Mouse (Mus musculus) heart, adult 2 months (tissue): ENCODE measurements around the gene Gpx3. TPM values are rescaled to one million over a fixed set of nuclear protein-coding genes. Genes with fewer than 3 reads are reported as not detected.
A peak's percentile ranks its signal among the peaks of the same experiment; 100 is the strongest.

Experiments used
- DNase-seq, 2 experiments: peaks; one replicate each; pipeline ENCODE4 v3.0.0; 2021
- H3K27ac ChIP-seq: fragments of 200-600 bp; 2 replicates; pipeline ENCODE4 v1.8.1; 2022
- H3K27me3 ChIP-seq: fragments of 200-500 bp; 2 replicates; pipeline ENCODE4 v1.6.1; 2012; ENCODE audit warnings: mild to moderate bottlenecking, low read length, inconsistent platforms, mixed read lengths; ENCODE audit not compliant: control insufficient read depth, insufficient read depth
- H3K36me3 ChIP-seq: fragments of 200-500 bp; 2 replicates; pipeline ENCODE4 v1.6.1; 2012; ENCODE audit warnings: low read length, inconsistent platforms; ENCODE audit not compliant: control insufficient read depth, insufficient read depth
- H3K4me1 ChIP-seq: fragments of 200-500 bp; 2 replicates; pipeline ENCODE4 v1.6.1; 2011; ENCODE audit warnings: low read length; ENCODE audit not compliant: control insufficient read depth, insufficient read depth
- H3K4me3 ChIP-seq: fragments of 200-600 bp; 2 replicates; pipeline ENCODE4 v1.8.1; 2022
- H3K79me2 ChIP-seq: fragments of 200-500 bp; replicated peaks from 2 replicates; pipeline ENCODE4 v1.6.1; 2012; ENCODE audit warnings: mild to moderate bottlenecking, inconsistent platforms, low read length, moderate library complexity, mixed read lengths; ENCODE audit not compliant: control insufficient read depth, insufficient read depth
- H3K9ac ChIP-seq: fragments of 200-500 bp; 2 replicates; pipeline ENCODE4 v1.6.1; 2012; ENCODE audit warnings: low read depth, mild to moderate bottlenecking, control low read depth, inconsistent platforms, low read length, mixed read lengths
- CTCF ChIP-seq: fragments of 200-600 bp; IDR thresholded peaks from 2 replicates; pipeline ENCODE4 v1.8.1; 2022; ENCODE audit warnings: antibody characterized with exemption, mild to moderate bottlenecking, moderate library complexity
- EP300 ChIP-seq: fragments of 200-500 bp; IDR thresholded peaks from 2 replicates; pipeline ENCODE4 v1.6.1; 2011; ENCODE audit warnings: low read depth, low read length, control low read depth; ENCODE audit not compliant: insufficient read depth
- POLR2A ChIP-seq: fragments of 200-500 bp; IDR thresholded peaks from 2 replicates; pipeline ENCODE4 v1.6.1; 2011; ENCODE audit warnings: mild to moderate bottlenecking, low read depth, low read length, control low read depth; ENCODE audit not compliant: insufficient read depth
- WGBS: fragments of 180-500 bp; shearing (Covaris S2); methylation state at CpG from one replicate; pipeline ENCODE4 v1.1.7; 2018; 5-methylcytosine and 5-hydroxymethylcytosine counted together
- intact Hi-C: fragments of 180-260 bp; cut with DNase I; formaldehyde crosslinking; loops from one replicate; pipeline ENCODE4 v1.15.1; 2025
- polyA plus RNA-seq: library from polyadenylated mRNA; depleted of rRNA; stranded (reverse); fragments of >200 nt; gene quantifications from 2 replicates; pipeline ENCODE4 v1.2.3, GENCODE M21; 2012
- total RNA-seq, 2 experiments: library from RNA; stranded (reverse); gene quantifications; 2 replicates each; pipeline ENCODE4 v1.2.3; 2021

Gene Gpx3
- total and polyA plus RNA-seq, 3 experiments = 219 to 401 (median 246) TPM

DNA sequence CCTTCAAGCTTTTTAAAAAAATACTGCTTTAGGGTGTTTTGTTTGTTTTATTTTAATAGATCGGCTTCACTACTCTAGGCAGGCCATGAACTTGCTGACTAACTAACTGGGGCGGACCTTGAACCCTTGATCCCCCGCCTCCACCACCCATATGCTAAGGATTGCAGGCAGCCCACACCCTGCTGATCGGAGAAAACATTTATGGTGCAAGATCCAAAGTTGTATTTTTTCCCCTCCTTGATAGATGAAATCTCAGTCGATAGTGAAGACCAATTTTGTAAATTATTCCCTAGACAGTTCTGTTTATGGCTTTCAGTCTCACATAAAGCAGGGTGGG is 35.2 kb upstream of the Gpx3 start:
- Histone ChIP-seq H3K27me3 (no peaks in the 10 kb centered on the region), H3K4me1 (peaks cover 4% of the 10 kb centered on the region), H3K9ac (peak overlapping the region; percentile 91), H3K79me2 (no peaks in the 10 kb centered on the region), H3K4me3 (peak overlapping the region; percentile 71), H3K27ac (peak overlapping the region; percentile 98), H3K36me3 (peaks cover 5% of the 10 kb centered on the region)
- TF ChIP-seq EP300 (no peak), POLR2A (no peak), CTCF (no peak)
- no peak for DNase-seq
- intact Hi-C loops = no loop called here
- WGBS = 12% methylated on average over 5 of the region's 5 CpGs

DNA sequence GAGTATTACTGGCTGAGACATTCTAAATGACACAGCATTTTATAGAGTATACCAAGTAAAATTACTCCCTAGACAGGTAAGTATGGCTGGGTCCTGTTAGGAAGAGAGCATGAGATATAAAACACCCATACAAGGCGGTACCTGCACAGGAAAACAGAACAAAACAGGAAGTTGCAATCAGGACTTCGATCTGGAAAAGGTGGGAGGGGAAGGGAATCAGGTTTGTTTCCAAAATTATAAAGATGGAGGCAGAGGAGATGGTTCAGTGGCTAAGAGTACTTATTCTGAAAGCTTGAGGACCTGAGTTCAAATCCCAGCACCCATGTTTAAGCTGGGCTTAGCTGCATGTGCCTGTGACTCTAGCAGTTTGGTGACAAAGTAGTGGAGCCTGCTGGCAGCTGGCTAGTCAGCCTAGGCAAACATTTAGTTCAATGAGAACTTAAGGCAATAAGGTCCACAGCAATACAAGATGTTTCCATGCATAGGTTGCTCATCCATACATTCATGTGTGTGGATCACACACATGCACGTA is 34.3 kb upstream of the Gpx3 start:
- Histone ChIP-seq H3K4me1 (peaks cover 4% of the 10 kb centered on the region), H3K9ac (no peak overlapping the region), H3K4me3 (no peak overlapping the region), H3K27ac (no peak overlapping the region), H3K27me3 (no peaks in the 10 kb centered on the region), H3K36me3 (peaks cover 5% of the 10 kb centered on the region), H3K79me2 (no peaks in the 10 kb centered on the region)
- WGBS = 65% methylated on average over 3 of the region's 3 CpGs
- no peak for TF ChIP-seq EP300
- no peak for TF ChIP-seq POLR2A
- no peak for TF ChIP-seq CTCF
- no peak for DNase-seq
- intact Hi-C loops = no loop called here

DNA sequence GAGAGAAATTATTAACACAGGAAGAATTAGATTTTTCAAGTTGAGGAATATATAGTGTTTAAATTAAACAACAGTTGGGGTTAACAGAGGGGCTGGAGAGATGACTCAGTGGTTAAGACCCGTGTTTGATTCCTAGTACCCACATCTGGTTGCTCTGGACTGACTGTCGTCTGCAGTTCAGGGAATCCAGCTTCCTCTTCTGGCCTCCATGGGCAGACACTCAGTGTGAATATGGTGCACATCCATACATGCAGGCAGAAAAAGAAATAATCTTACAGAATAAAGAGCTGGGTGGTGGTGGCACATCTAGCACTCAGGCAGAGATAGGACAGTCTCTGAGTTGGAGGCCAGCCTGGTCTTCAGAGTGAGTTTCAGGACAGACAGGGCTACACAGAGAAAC is 33.8 kb upstream of the Gpx3 start:
- TF ChIP-seq POLR2A = no peak
- no peak for TF ChIP-seq CTCF
- no peak for TF ChIP-seq EP300
- Histone ChIP-seq H3K36me3 (peaks cover 5% of the 10 kb centered on the region), H3K27ac (no peak overlapping the region), H3K79me2 (no peaks in the 10 kb centered on the region), H3K4me1 (peaks cover 4% of the 10 kb centered on the region), H3K27me3 (no peaks in the 10 kb centered on the region), H3K4me3 (no peak overlapping the region), H3K9ac (no peak overlapping the region)
- no peak for DNase-seq
- intact Hi-C loops = no loop called here
- 68% methylated on average over 2 of the region's 2 CpGs for WGBS

DNA sequence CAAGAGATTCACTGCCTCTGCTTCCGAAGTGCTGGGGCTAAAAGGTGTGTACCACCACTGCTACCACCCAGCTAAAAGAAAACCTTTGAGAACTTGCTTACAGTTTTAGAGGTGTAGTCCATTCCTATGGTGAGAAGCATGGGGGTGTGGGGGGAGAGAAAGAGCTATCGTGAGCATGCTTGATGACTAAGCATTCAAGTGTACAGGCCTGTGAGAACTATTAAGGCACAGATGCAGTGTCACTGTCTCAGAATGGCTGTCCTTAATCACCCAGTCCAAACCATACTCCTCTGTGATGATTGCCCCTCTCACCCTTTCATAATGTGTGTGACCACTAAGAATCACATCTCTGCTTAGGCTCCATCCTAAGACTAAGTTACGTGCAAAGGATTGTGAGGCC is 32.9 kb upstream of the Gpx3 start:
- intact Hi-C loops = no loop called here
- Histone ChIP-seq H3K9ac (no peak overlapping the region), H3K4me3 (no peak overlapping the region), H3K4me1 (peaks cover 4% of the 10 kb centered on the region), H3K36me3 (peaks cover 5% of the 10 kb centered on the region), H3K79me2 (no peaks in the 10 kb centered on the region), H3K27ac (no peak overlapping the region), H3K27me3 (no peaks in the 10 kb centered on the region)
- TF ChIP-seq EP300 = no peak
- no peak for TF ChIP-seq POLR2A
- TF ChIP-seq CTCF = no peak
- DNase-seq = no peak
- 72% methylated on average over 3 of the region's 3 CpGs for WGBS

DNA sequence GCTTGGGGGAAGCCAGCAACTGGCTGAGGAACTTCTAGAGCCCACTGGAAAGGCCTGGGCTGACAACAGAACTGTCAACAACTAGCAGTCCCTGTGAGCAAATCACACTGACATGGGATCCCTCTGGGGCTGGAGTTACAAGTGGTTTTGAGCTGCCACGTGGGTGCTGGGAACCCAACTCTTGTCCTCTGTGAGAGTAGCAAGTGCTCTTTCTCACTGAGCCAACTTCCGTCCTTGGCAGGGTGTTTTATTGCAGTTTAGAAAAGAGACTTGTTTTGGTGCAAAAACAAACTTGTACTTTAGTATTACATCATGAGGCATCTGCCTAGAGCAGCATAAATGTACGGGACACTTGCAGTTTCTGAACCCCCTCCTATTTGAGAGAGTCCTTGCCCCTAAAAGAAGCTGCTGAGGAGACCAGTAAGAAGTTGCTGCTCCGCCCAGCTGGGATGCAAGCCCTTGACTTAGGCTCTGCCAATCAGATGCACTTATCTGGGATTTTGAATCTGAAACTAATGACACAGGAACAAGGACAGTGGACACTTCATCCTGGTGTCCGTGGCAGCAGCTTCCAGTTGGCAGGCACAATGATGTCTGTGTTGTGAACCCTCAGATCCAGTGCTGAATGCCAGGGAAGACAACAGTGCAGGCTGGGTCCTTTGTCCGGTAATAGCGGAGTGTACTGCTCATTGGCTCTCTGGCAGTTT is 30.3 kb upstream of the Gpx3 start:
- WGBS = 60% methylated on average over 7 of the region's 7 CpGs
- no peaks in the 10 kb centered on the region for H3K79me2 ChIP-seq
- DNase-seq = no peak
- TF ChIP-seq POLR2A (no peak), CTCF (no peak), EP300 (no peak)
- H3K4me1 ChIP-seq = peaks cover 3% of the 10 kb centered on the region
- H3K4me3 ChIP-seq = no peak overlapping the region
- H3K27ac ChIP-seq = no peak overlapping the region
- intact Hi-C loops = loop anchor here (10.0 kb wide), 1 partner anchor 213 kb away; no protein-coding TSS in a partner anchor
- H3K9ac ChIP-seq = no peak overlapping the region
- no peaks in the 10 kb centered on the region for H3K27me3 ChIP-seq
- H3K36me3 ChIP-seq = peaks cover 5% of the 10 kb centered on the region

DNA sequence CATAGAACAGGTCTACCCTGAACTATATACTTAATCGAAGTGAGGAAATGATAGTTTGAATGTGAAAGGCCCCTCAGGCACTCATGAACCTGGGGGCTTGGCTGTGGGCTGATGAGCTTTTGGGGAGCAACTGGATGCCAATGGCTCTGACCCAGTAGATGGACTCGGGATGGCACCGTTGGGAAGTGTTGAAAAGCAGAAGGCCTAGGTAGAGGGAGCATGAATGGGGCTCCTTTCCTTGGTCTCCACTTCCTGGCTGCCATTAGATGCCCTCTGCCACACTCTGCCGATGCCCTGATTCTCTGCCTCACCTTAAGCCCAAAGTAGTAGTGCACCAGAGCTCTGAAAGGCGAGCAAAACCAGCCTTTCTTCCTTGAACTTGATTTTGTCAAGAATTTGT is 26.2 kb upstream of the Gpx3 start:
- no peak overlapping the region for H3K4me3 ChIP-seq
- H3K36me3 ChIP-seq = peaks cover 3% of the 10 kb centered on the region; the same call in 1 of the 2 replicates
- no peak overlapping the region for H3K27ac ChIP-seq
- H3K4me1 ChIP-seq = peaks cover 6% of the 10 kb centered on the region
- intact Hi-C loops = loop anchor here (10.0 kb wide), 1 partner anchor 209 kb away; no protein-coding TSS in a partner anchor
- H3K27me3 ChIP-seq = no peaks in the 10 kb centered on the region
- H3K9ac ChIP-seq = no peak overlapping the region
- TF ChIP-seq POLR2A = no peak
- no peak for TF ChIP-seq EP300
- TF ChIP-seq CTCF = no peak
- DNase-seq = no peak
- 92% methylated on average over 5 of the region's 5 CpGs for WGBS
- no peaks in the 10 kb centered on the region for H3K79me2 ChIP-seq
